Mouse (Mus musculus): ENCODE measurements around the gene Sec22b. TPM values are rescaled to one million over a fixed set of nuclear protein-coding genes. Genes with fewer than 3 reads are reported as not detected.

Gene Sec22b
- total and polyA plus RNA-seq, 2 experiments from 2014 or later = 54.6 to 95.1 TPM

DNA sequence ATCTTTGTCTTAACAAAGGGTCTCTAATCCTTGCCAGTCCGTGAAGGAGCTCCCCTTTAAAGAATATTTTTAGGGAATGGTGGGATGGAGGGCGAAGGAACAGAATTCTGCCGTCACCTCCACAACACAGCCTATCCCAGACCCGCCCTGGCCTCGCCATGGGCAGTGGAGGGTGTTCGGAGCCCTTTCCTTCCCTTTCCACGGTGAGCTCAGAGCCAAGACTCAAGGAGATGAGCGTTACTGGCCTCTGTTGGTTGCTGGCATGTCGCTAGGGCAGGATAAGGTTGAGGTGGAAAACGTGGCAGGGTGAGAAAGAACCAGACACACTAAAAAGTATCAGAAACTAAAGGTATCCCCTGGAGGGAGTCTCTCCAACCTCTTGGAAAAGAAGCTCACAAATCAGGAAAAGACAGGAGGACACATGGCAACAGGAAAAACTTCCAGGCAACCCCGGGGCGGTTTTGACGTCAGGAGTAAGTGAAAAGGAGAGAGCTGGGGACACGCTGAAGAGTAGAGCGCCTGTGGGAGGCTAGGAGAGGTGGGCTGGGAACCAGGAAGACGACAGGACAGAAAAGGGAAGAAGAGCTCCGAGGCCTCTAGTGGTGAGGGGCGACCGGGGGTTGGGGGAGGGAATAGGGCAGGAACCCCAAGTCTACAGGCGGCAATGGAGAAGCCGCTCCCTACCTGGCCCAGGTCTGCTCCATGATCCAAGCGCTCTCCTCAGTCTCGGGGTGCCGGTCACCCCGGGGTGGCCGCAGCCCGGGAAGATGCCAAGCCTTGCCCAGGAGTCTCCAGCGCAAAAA lies 33.6 kb upstream of the Sec22b start:
- 0 out of 2 replicates have a peak overlapping the region, but pooled peaks have one; percentile 4 for H3K27ac ChIP-seq
- ATAC-seq = peak; percentile 65
- H3K9ac ChIP-seq (replicated peaks; ENCODE audit: low read length) = peak overlapping the region; percentile 65
- H3K4me2 ChIP-seq (ENCODE audit: low read depth, low read length) = peak overlapping the region; percentile 97
- peaks cover 13% of the 10 kb centered on the region for H3K4me1 ChIP-seq (ENCODE audit: insufficient read depth, low read length)
- H3K4me3 ChIP-seq (ENCODE audit: low read length) = peak overlapping the region; percentile 60
- peak; percentile 27 for DNase-seq (ENCODE audit: low spot score)
- no peaks in the 10 kb centered on the region for H3K36me3 ChIP-seq (ENCODE audit: insufficient read depth, low read length)
- no peaks in the 10 kb centered on the region for H3K27me3 ChIP-seq (ENCODE audit: insufficient read depth, low read length)
- 4% methylated on average over 28 of the region's 28 CpGs for WGBS
- no peak for TF ChIP-seq CTCF (IDR thresholded peaks at IDR 0.05; ENCODE audit: low read depth)
- H3K9me3 ChIP-seq (ENCODE audit: low read length) = no peaks in the 10 kb centered on the region

DNA sequence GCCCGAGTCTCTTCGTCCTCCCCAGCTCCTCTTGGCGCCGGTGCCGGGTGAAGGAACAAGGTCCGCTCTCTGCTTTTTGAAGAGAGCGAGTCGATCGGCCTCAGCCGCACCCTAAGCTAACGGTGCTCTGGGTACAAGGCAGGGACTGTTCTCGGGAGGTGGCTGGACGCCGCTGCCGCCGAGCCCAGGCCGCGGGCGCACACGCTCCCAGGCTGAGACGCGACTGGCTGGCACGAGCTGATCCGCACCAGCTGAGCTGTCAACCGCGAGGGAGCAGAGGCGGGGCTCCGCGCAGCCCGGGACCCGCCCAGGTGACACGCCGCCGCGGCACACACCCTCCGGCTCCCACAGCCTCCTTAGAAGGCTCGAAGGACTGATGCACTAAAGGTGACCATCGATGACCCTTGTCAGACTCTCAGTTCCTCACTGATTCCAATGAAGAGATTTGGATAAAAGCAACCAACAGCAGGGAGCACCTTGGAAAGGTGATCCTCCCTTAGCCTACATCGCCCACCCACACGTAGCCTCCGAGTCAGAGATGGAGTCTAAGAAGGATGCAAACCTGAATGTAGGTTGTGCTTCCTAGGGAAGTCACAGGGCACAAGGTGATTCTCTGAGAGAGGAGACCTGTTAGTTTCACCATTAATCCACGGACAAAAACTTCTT lies 32.8 kb upstream of the Sec22b start:
- TF ChIP-seq CTCF (IDR thresholded peaks at IDR 0.05; ENCODE audit: low read depth) = no peak
- Histone ChIP-seq H3K27ac (peak overlapping the region; percentile 4; the same call in 1 of the 2 replicates), H3K27me3 (ENCODE audit: insufficient read depth, low read length) (no peaks in the 10 kb centered on the region), H3K9me3 (ENCODE audit: low read length) (no peaks in the 10 kb centered on the region), H3K36me3 (ENCODE audit: insufficient read depth, low read length) (no peaks in the 10 kb centered on the region), H3K9ac (replicated peaks; ENCODE audit: low read length) (peak overlapping the region; percentile 65), H3K4me1 (ENCODE audit: insufficient read depth, low read length) (peaks cover 13% of the 10 kb centered on the region), H3K4me3 (ENCODE audit: low read length) (peak overlapping the region; percentile 60), H3K4me2 (ENCODE audit: low read depth, low read length) (peak overlapping the region; percentile 97)
- WGBS = 3% methylated on average over 42 of the region's 42 CpGs
- peak; percentile 89 for ATAC-seq
- peak; percentile 73 for DNase-seq (ENCODE audit: low spot score)

DNA sequence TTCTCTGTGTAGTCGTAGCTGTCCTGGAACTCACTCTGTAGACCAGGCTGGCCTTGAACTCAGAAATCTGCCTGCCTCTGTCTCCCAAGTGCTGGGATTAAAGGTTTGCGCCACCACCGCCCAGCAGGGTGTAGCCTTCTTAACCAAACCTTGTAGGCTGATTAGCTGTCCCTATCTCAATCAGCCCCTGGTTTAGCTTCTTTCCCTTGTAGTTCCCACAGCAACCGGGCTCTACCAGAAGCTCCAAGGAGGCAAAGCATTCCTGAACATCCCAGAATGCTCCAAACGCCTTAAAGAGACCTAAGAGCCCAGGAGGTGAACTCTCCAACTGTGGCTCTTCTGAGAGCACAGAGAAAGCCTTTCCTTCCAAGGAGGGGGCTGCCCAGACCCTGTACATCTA lies 32.3 kb upstream of the Sec22b start:
- H3K4me1 ChIP-seq (ENCODE audit: insufficient read depth, low read length) = peaks cover 13% of the 10 kb centered on the region
- no peak overlapping the region for H3K9ac ChIP-seq (replicated peaks; ENCODE audit: low read length)
- ATAC-seq = no peak
- H3K9me3 ChIP-seq (ENCODE audit: low read length) = no peaks in the 10 kb centered on the region
- no peak for DNase-seq (ENCODE audit: low spot score)
- H3K27ac ChIP-seq = no peak overlapping the region
- H3K36me3 ChIP-seq (ENCODE audit: insufficient read depth, low read length) = no peaks in the 10 kb centered on the region
- no peak for TF ChIP-seq CTCF (IDR thresholded peaks at IDR 0.05; ENCODE audit: low read depth)
- H3K4me2 ChIP-seq (ENCODE audit: low read depth, low read length) = peak overlapping the region; percentile 97; the same call in 1 of the 2 replicates
- H3K27me3 ChIP-seq (ENCODE audit: insufficient read depth, low read length) = no peaks in the 10 kb centered on the region
- no peak overlapping the region for H3K4me3 ChIP-seq (ENCODE audit: low read length)
- WGBS = 63% methylated on average over 5 of the region's 5 CpGs

DNA sequence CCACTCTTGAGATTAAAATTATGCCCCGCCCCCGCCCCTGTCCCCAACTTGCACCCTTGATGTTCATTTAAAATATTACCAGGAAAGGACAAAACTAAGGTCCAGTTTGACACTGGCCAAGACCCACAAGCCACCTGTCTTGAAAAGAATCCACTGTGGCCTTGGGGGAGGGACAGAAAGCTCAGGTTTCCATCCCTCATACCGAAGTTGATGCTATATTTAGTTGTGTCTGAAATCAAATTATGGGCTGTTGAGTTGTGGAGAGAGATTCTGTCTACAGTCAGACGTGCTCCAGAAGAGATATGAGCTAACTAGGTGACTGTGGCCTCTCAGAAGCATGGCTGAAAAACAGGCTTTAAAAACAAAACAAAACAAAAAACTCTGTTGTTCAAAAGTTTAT lies 31.3 kb upstream of the Sec22b start:
- no peak for DNase-seq (ENCODE audit: low spot score)
- TF ChIP-seq CTCF (IDR thresholded peaks at IDR 0.05; ENCODE audit: low read depth) = no peak
- H3K9me3 ChIP-seq (ENCODE audit: low read length) = no peaks in the 10 kb centered on the region
- ATAC-seq = no peak
- H3K4me3 ChIP-seq (ENCODE audit: low read length) = no peak overlapping the region
- H3K36me3 ChIP-seq (ENCODE audit: insufficient read depth, low read length) = no peaks in the 10 kb centered on the region
- H3K4me1 ChIP-seq (ENCODE audit: insufficient read depth, low read length) = peaks cover 13% of the 10 kb centered on the region
- H3K4me2 ChIP-seq (ENCODE audit: low read depth, low read length) = no peak overlapping the region
- 77% methylated on average over 4 of the region's 4 CpGs for WGBS
- no peaks in the 10 kb centered on the region for H3K27me3 ChIP-seq (ENCODE audit: insufficient read depth, low read length)
- no peak overlapping the region for H3K27ac ChIP-seq
- no peak overlapping the region for H3K9ac ChIP-seq (replicated peaks; ENCODE audit: low read length)

DNA sequence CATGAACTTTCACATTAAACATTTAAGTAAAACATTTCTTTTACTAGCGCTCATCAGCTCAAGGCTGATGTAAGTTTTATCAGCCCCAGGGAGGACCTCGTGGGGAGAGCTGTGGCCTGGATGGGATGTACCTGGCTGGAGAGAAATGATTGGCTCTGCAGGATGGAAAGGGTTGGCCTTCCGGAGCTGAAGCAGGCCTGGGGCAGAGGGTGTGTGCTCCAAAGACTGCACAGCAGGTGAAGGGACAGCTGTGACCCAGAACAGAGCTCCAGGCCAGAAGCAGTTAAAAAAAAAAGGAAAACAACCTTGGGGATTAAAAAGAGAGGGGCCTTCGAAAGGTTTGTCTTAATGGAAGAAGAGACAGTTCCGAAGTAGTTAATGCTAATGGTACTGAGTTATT lies 26.2 kb upstream of the Sec22b start:
- DNase-seq (ENCODE audit: low spot score) = no peak
- Histone ChIP-seq H3K4me2 (ENCODE audit: low read depth, low read length) (no peak overlapping the region), H3K4me3 (ENCODE audit: low read length) (no peak overlapping the region), H3K27ac (no peak overlapping the region), H3K9me3 (ENCODE audit: low read length) (no peaks in the 10 kb centered on the region), H3K27me3 (ENCODE audit: insufficient read depth, low read length) (no peaks in the 10 kb centered on the region), H3K9ac (replicated peaks; ENCODE audit: low read length) (no peak overlapping the region), H3K36me3 (ENCODE audit: insufficient read depth, low read length) (no peaks in the 10 kb centered on the region), H3K4me1 (ENCODE audit: insufficient read depth, low read length) (no peaks in the 10 kb centered on the region)
- no peak for TF ChIP-seq CTCF (IDR thresholded peaks at IDR 0.05; ENCODE audit: low read depth)
- no peak for ATAC-seq
- WGBS = 38% methylated on average over 5 of the region's 5 CpGs

DNA sequence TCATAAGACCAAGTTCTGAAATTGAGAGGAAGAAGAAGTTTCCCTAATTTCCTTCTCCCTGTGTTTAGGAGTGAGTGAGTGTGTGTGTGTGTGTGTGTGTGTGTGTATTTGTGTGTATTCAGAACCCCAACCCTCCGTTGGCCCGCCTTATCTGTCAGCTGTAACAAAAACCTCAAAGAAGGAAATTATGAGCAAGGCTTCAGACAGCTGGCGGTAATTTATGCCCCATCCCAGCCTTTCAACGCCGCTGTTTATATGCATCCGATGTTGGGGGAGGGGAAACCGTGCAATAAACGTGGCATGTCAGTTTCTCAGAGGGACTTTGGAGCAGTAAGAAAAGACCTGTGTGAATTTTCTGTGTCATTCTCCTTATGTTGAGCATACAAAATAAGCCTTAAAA lies 24.7 kb upstream of the Sec22b start:
- no peak for DNase-seq (ENCODE audit: low spot score)
- Histone ChIP-seq H3K4me3 (ENCODE audit: low read length) (no peak overlapping the region), H3K36me3 (ENCODE audit: insufficient read depth, low read length) (no peaks in the 10 kb centered on the region), H3K27ac (no peak overlapping the region), H3K9me3 (ENCODE audit: low read length) (no peaks in the 10 kb centered on the region), H3K27me3 (ENCODE audit: insufficient read depth, low read length) (no peaks in the 10 kb centered on the region), H3K9ac (replicated peaks; ENCODE audit: low read length) (no peak overlapping the region), H3K4me1 (ENCODE audit: insufficient read depth, low read length) (no peaks in the 10 kb centered on the region), H3K4me2 (ENCODE audit: low read depth, low read length) (no peak overlapping the region)
- TF ChIP-seq CTCF (IDR thresholded peaks at IDR 0.05; ENCODE audit: low read depth) = no peak
- no peak for ATAC-seq
- WGBS = 20% methylated on average over 8 of the region's 8 CpGs
